Mouse (Mus musculus): ENCODE results near the gene Il31. TPM values are rescaled to one million over a fixed set of nuclear protein-coding genes. Genes with fewer than 3 reads are reported as not detected.

Il31 gene
- total RNA-seq, 2 experiments from 2014 or later = not detected

- DNase-seq = no peak
- intact Hi-C loops (cut with DNase I) = no loop called here
Measured at GRCm38 (mm10) chr5:123487659-123488395, 1.5 kb downstream of the Il31 start.

DNA sequence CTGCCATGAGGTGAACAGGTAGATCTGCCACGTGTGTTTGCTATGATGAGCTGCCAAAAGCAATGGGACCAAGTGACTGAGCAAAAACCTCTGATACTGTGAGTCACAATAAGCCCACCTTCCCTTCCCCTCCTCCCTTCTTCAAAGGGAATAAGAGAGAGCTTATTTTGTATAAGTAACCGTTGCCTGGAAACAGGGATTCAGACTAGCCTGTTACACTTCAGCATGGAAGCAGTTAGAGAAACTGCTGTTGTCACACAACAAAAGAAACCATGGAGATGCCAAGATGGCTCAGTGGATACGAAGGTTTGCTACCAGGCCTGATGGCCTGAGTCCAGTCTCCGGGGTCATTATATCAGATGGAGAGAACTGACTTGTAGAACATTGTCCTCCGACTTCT, 15.5 kb downstream of the Il31 start:
- no peak for DNase-seq
- intact Hi-C loops (cut with DNase I) = no loop called here

- intact Hi-C loops (cut with DNase I) = no loop called here
- no peak for DNase-seq
Measured at GRCm38 (mm10) chr5:123470784-123471400, 18.4 kb downstream of the Il31 start.

DNA sequence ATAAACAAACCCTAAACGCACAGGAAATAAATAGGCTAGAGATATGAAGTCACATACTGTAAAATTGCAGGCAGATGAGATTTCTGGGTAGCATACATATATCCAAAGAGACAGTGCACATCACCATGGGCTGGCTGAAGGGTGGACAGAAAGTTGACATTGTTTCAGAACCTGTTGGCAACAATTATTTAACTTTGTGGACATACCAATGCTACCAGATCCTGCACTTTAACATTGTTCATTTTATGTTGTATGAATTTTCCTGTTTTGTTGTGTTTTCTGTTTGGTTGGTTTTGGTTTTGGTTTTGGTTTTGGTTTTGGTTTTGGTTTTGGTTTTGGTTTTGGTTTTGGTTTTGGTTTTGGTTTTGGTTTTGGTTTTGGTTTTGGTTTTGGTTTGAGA, 24.7 kb downstream of the Il31 start:
- no peak for DNase-seq
- intact Hi-C loops (cut with DNase I) = no loop called here

DNA sequence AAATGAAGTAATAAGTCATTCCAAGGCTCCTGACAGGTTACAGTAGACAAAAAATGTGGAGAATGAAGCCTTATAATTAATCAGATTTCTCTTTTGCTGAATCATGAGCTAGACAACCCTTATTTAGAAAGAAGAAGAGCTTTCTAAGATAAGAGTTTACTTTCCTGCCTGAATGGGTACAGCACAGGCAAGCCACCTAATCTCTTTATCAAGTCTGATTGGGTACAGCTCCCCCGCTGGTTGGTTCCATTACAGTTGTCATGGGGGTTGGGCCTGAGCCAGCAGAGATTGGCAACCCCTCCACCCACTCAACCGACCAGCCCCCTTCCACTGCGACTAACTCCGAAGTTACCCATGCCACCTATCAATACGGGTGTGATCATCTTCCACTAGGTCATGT, 27.9 kb downstream of the Il31 start:
- intact Hi-C loops (cut with DNase I) = no loop called here
- DNase-seq = no peak

GRCm38 (mm10) chr5:123451886-123452285, 37.4 kb downstream of the Il31 start:
- intact Hi-C loops (cut with DNase I) = no loop called here
- no peak for DNase-seq

DNA sequence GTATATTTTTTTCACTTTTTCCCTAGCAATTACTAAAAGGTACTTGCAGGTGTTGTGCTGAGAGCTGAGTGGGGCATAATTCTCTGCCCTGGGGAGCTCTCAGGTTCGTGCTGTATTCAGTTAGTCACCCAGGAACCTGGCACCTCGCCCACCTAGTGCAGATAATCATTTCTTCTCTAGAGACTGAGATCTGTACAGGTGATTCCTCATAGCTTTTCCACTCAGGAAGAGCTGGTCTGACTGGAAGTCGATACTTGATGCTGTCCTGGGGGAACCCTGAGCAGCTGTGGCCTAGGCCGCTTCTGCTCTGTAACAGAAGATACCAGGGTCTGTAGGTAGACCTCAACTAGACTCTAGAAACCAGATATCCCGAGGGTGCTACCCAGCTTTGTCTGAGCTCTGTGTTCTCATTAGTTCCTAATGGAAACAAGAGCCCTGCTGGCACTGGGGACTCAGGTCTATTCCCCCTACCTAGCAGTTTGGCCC, 44.4 kb downstream of the Il31 start:
- DNase-seq = no peak
- intact Hi-C loops (cut with DNase I) = loop anchor here (1.0 to 5.0 kb wide), 3 partner anchors 54 to 167 kb away; partner anchors contain the start of gene Diablo

DNA sequence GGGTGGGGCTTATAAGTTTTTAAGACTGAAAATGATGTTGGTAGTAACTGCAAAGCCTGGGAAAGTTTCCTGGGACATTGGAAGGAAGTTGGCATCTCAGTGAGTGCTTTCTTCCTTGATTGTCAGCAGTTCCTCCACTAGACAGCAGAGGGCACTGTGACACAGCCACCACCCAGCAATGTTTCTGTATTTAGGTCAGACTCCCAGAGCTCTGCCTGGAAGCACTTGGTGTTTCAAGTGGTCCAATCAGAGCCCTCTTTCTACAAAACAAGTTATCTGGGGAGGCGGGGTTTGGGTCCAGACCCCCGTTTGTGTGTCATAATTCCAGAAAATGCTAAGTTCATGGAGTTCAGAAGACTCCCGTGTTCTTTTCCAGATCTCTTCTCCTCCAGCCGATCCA, 45.2 kb downstream of the Il31 start:
- intact Hi-C loops (cut with DNase I) = loop anchor here (1.0 to 5.0 kb wide), 3 partner anchors 55 to 168 kb away; partner anchors contain the start of gene Diablo
- peak; percentile 78 to 81 for DNase-seq

GRCm38 (mm10) chr5:123442283-123442682, 47.0 kb downstream of the Il31 start:
- no peak for DNase-seq
- intact Hi-C loops (cut with DNase I) = loop anchor here (5.0 kb wide), 2 partner anchors 80 to 170 kb away; partner anchors contain the start of gene Diablo

- no peak for DNase-seq
- intact Hi-C loops (cut with DNase I) = loop anchor here (5.0 kb wide), 2 partner anchors 82 to 172 kb away; partner anchors contain the start of gene Diablo
Measured at GRCm38 (mm10) chr5:123440664-123441063, 48.6 kb downstream of the Il31 start.

- intact Hi-C loops (cut with DNase I) = loop anchor here (5.0 kb wide), 4 partner anchors 82 to 198 kb away; partner anchors contain the start of gene Diablo
- DNase-seq = no peak
Measured at GRCm38 (mm10) chr5:123439941-123440340, 49.3 kb downstream of the Il31 start.

GRCm38 (mm10) chr5:123439312-123439711, 50.0 kb downstream of the Il31 start:
- no peak for DNase-seq
- intact Hi-C loops (cut with DNase I) = loop anchor here (5.0 kb wide), 2 partner anchors 152 to 197 kb away; no protein-coding TSS in a partner anchor

DNA sequence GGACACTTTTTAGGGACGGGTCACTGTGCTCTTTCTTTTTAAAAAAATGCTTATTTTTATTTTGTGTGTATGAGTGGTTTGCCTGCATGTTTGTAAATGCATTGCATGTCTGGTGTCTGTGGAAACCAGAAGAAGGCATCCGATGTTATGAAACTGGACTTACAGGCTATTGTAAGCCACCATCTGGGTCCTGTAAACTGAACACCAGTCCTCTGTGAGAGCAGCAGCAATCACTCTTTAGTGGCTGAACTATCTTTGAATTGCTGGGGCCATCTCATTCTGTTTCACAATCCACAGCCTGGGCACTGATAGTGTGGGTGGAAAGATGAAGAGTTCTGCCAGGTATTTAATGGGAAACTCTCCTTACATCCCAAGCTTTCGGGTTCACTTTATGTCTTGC, 50.9 kb downstream of the Il31 start:
- DNase-seq = no peak
- intact Hi-C loops (cut with DNase I) = loop anchor here (5.0 kb wide), 2 partner anchors 151 to 196 kb away; no protein-coding TSS in a partner anchor

DNA sequence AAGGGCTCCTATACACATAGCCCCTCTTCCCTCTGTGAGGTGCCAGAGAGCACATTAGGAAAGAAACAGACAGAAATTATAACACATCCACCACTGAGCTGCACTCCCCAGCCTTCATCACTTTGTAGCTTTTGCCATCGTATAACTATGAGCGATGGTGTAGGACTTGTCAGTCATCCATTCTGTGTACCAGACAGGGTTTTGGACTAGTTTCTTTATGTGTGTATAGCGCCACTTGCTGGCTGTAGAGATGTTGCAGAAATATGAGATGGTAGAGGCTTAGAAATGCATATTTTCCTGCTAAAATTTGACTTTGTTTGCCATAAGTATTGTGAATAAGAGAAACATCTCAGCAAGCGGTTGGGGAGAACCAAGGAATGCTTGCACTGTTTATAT, 52.5 kb downstream of the Il31 start:
- intact Hi-C loops (cut with DNase I) = loop anchor here (1.0 to 5.0 kb wide), 4 partner anchors 59 to 194 kb away; no protein-coding TSS in a partner anchor
- DNase-seq = peak; percentile 57 to 59

GRCm38 (mm10) chr5:123436071-123436779, 53.1 kb downstream of the Il31 start:
- intact Hi-C loops (cut with DNase I) = loop anchor here (1.0 to 5.0 kb wide), 4 partner anchors 59 to 194 kb away; no protein-coding TSS in a partner anchor
- DNase-seq = peak in 1 of 2 experiments; percentile 39

DNA sequence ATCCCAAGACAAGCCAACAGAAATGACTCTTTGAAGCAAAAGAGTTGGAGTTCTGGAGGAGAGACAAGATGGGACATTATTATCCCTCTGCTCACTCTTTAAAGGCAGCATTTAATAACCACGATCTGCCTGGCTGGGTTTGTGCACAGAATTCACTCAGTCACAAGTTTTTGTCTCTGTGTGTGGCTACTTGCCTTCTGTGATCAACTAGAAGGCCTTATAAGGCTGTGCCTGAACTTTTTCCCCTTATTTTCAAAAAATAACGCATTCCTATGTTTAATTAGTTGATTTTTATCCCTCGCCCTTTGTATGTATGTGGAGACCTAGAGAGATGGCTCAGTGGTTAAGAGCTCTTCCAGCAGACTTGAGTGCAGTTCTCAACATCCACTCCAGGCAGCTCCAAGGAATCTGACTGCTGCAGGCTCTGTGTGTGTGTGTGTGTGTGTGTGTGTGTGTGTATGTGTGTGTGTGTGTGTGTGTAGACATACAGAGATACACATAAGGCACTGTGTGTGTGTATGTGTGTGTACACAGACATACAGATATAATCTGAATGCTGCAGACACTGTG, 56.9 kb downstream of the Il31 start:
- no peak for DNase-seq
- intact Hi-C loops (cut with DNase I) = loop anchor here (2.0 kb wide), 1 partner anchor 38 kb away; the partner anchor contains the start of gene Mlxip

DNA sequence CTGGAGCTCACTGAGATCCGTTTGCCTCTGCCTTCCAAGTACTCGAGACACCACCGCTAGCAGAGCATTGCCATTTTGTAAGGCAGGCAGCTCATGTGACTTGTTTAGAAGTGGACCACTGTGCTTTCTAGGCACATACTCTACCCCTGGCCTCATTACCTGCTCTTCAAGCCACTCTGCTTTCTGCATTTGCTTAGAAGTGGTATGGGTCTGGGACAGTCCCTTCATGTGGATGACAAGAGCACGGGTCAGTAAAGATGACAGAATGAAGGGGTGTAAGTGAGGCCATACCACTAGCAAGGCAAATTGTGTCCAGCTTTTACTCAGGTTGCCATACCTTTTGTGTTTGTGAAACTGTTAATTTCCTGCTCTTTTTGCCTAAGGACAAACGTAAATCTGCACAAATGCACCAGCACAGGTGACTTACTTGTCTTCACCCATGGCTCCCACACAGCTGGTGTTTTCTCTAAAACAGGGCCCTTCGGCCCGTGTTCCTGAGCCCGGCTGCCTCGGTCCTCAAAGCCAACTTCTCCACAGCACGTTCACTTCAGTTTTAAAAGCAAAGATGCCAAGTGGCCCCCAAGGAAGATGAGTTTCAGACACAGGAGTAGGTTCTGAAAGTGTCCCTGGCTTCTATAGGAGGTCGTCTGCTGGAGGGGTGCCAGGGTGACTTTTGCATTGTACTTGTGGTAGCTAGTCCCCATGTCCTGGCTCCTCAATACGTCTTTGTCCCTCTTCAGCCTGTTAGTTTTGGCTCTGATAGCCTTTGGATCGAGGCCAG, 57.6 kb downstream of the Il31 start:
- intact Hi-C loops (cut with DNase I) = loop anchor here (2.0 kb wide), 1 partner anchor 37 kb away; the partner anchor contains the start of gene Mlxip
- DNase-seq = peak; percentile 80 to 82

All from heart, postnatal 36 days (tissue).